Mouse (Mus musculus): ENCODE results near the gene Podnl1. TPM values are rescaled to one million over a fixed set of nuclear protein-coding genes. Genes with fewer than 3 reads are reported as not detected.

Gene Podnl1
- polyA plus RNA-seq, 2 experiments: 0.04 TPM; not detected in 1

GRCm38 (mm10) chr8:84179946-84180345, 54.2 kb downstream of the Podnl1 start:
- no peaks in the 10 kb centered on the region for H3K9me3 ChIP-seq (ENCODE audit: control insufficient read depth, low read length)
- no peak overlapping the region for H3K27ac ChIP-seq
- no peak overlapping the region for H3K9ac ChIP-seq (replicated peaks)
- H3K27me3 ChIP-seq (ENCODE audit: control insufficient read depth, insufficient read depth, low read length): peaks cover 23% of the 10 kb centered on the region
- DNase-seq (ENCODE audit: low read depth in 3 of 3, low spot score in 3 of 3): no peak
- H3K4me1 ChIP-seq (replicated peaks; ENCODE audit: control insufficient read depth in 2 of 2, insufficient read depth in 2 of 2, low read length in 1 of 2): peaks cover 0 to 12% of the 10 kb centered on the region in 2 experiments; a peak in 2 of 4 replicates
- no peak overlapping the region for H3K4me2 ChIP-seq (ENCODE audit: low read depth)
- no peak overlapping the region for H3K4me3 ChIP-seq (ENCODE audit: insufficient read depth in 1 of 2, low read depth in 2 of 2, low read length in 2 of 2)
- no peaks in the 10 kb centered on the region for H3K36me3 ChIP-seq (replicated peaks; ENCODE audit: control insufficient read depth, insufficient read depth, low read depth)
- 42% methylated on average over 4 of the region's 4 CpGs for WGBS (ENCODE audit: insufficient replicate concordance)
- no peak for ATAC-seq (ENCODE audit: insufficient read depth)
- TF ChIP-seq CTCF (IDR thresholded peaks at IDR 0.05; ENCODE audit: low read depth) (no peak), EP300 (IDR thresholded peaks at IDR 0.05; ENCODE audit: low read depth) (no peak)

- Histone ChIP-seq H3K27ac (no peak overlapping the region), H3K36me3 (replicated peaks; ENCODE audit: control insufficient read depth, insufficient read depth, low read depth) (no peaks in the 10 kb centered on the region), H3K4me3 (ENCODE audit: insufficient read depth in 1 of 2, low read depth in 2 of 2, low read length in 2 of 2) (no peak overlapping the region), H3K4me1 (replicated peaks; ENCODE audit: control insufficient read depth in 2 of 2, insufficient read depth in 2 of 2, low read length in 1 of 2) (peaks cover 0 to 12% of the 10 kb centered on the region in 2 experiments; a peak in 2 of 4 replicates), H3K9me3 (ENCODE audit: control insufficient read depth, low read length) (no peaks in the 10 kb centered on the region), H3K27me3 (ENCODE audit: control insufficient read depth, insufficient read depth, low read length) (peaks cover 26% of the 10 kb centered on the region), H3K9ac (replicated peaks) (no peak overlapping the region), H3K4me2 (ENCODE audit: low read depth) (peak overlapping the region; percentile 35; the same call in 1 of the 2 replicates)
- ATAC-seq (ENCODE audit: insufficient read depth): peak; percentile 54; the same call in 1 of the 2 replicates
- WGBS (ENCODE audit: insufficient replicate concordance): 12% methylated on average over 16 of the region's 16 CpGs
- TF ChIP-seq EP300 (IDR thresholded peaks at IDR 0.05; ENCODE audit: low read depth) (no peak), CTCF (IDR thresholded peaks at IDR 0.05; ENCODE audit: low read depth) (0 out of 2 replicates have a peak, but pooled peaks have one; percentile 6)
- no peak for DNase-seq (ENCODE audit: low read depth in 3 of 3, low spot score in 3 of 3)
Observed at GRCm38 (mm10) chr8:84180530-84181190, 54.9 kb downstream of the Podnl1 start.

MicroRNAs within 50 kb of the gene (microRNA counts, 519-probe panel; counts per million panel counts)
- microRNA mmu-miR-181c: 69.9 counts per million
- 5,941 counts per million, percentile 44 among the panel's probes with 10 or more counts for microRNA mmu-miR-709

Small RNA genes within 50 kb of the gene (microRNA-seq; reads per million reads assigned to microRNA genes)
- gene Gm25110: not detected
- gene Mir181c: 1,484 reads per million, percentile 78 among the genes with 10 or more reads in this experiment
- gene Mir181d: 947 reads per million, percentile 72 among the genes with 10 or more reads in this experiment
- gene Mir709: not detected

Other genes with a start within 250 kb of the Podnl1 start
- gene Adgrl1, start 225.9 kb upstream of the Podnl1 start, polyA plus RNA-seq (2012; rRNA removed): 4.5 and 6.1 TPM in 2 replicates
- 1.2 and 1.7 TPM in 2 replicates for gene Adgrl1, start 225.9 kb upstream of the Podnl1 start, polyA plus RNA-seq (2014; fragmentation: Nextera tagmentation; extraction: Ambion mirVana)
- 0.30 and 0.31 TPM in 2 replicates for gene Gm10644, start 170.8 kb upstream of the Podnl1 start, polyA plus RNA-seq (2012; rRNA removed)
- gene Gm10644, start 170.8 kb upstream of the Podnl1 start, polyA plus RNA-seq (2014; fragmentation: Nextera tagmentation; extraction: Ambion mirVana): 0.09 and 0.30 TPM in 2 replicates
- gene Asf1b, start 170.5 kb upstream of the Podnl1 start, polyA plus RNA-seq (2012; rRNA removed): 92.7 and 98.5 TPM in 2 replicates
- 130 and 138 TPM in 2 replicates for gene Asf1b, start 170.5 kb upstream of the Podnl1 start, polyA plus RNA-seq (2014; fragmentation: Nextera tagmentation; extraction: Ambion mirVana)
- gene Prkaca, start 153.0 kb upstream of the Podnl1 start, polyA plus RNA-seq (2012; rRNA removed): 19.9 and 24.8 TPM in 2 replicates
- 30.6 and 34.0 TPM in 2 replicates for gene Prkaca, start 153.0 kb upstream of the Podnl1 start, polyA plus RNA-seq (2014; fragmentation: Nextera tagmentation; extraction: Ambion mirVana)
- gene Samd1, start 128.3 kb upstream of the Podnl1 start, polyA plus RNA-seq (2012; rRNA removed): 32.5 and 34.5 TPM in 2 replicates
- gene Samd1, start 128.3 kb upstream of the Podnl1 start, polyA plus RNA-seq (2014; fragmentation: Nextera tagmentation; extraction: Ambion mirVana): 9.1 and 9.3 TPM in 2 replicates
- 0.41 and 0.65 TPM in 2 replicates for gene 1700067K01Rik, start 124.5 kb upstream of the Podnl1 start, polyA plus RNA-seq (2012; rRNA removed)
- gene 1700067K01Rik, start 124.5 kb upstream of the Podnl1 start, polyA plus RNA-seq (2014; fragmentation: Nextera tagmentation; extraction: Ambion mirVana): 0.41 and 0.49 TPM in 2 replicates
- gene 2210011C24Rik, start 113.8 kb upstream of the Podnl1 start, polyA plus RNA-seq (2012; rRNA removed): not detected in 2 replicates
- gene 2210011C24Rik, start 113.8 kb upstream of the Podnl1 start, polyA plus RNA-seq (2014; fragmentation: Nextera tagmentation; extraction: Ambion mirVana): not detected in 2 replicates
- gene Palm3, start 104.5 kb upstream of the Podnl1 start, polyA plus RNA-seq (2012; rRNA removed): 0.11 and 0.19 TPM in 2 replicates
- gene Palm3, start 104.5 kb upstream of the Podnl1 start, polyA plus RNA-seq (2014; fragmentation: Nextera tagmentation; extraction: Ambion mirVana): 0.09 TPM in 1 of 2 replicates, not detected in the other
- 0.56 and 0.70 TPM in 2 replicates for gene Il27ra, start 83.4 kb upstream of the Podnl1 start, polyA plus RNA-seq (2012; rRNA removed)
- 0.32 and 0.45 TPM in 2 replicates for gene Il27ra, start 83.4 kb upstream of the Podnl1 start, polyA plus RNA-seq (2014; fragmentation: Nextera tagmentation; extraction: Ambion mirVana)
- not detected in 2 replicates for gene Rln3, start 81.0 kb upstream of the Podnl1 start, polyA plus RNA-seq (2012; rRNA removed)
- not detected in 2 replicates for gene Rln3, start 81.0 kb upstream of the Podnl1 start, polyA plus RNA-seq (2014; fragmentation: Nextera tagmentation; extraction: Ambion mirVana)
- gene Gm10643, start 60.9 kb upstream of the Podnl1 start, polyA plus RNA-seq (2012; rRNA removed): 0.08 and 0.22 TPM in 2 replicates
- 0.16 TPM in 1 of 2 replicates, not detected in the other for gene Gm10643, start 60.9 kb upstream of the Podnl1 start, polyA plus RNA-seq (2014; fragmentation: Nextera tagmentation; extraction: Ambion mirVana)
- 4.6 and 5.0 TPM in 2 replicates for gene Rfx1, start 59.2 kb upstream of the Podnl1 start, polyA plus RNA-seq (2012; rRNA removed)
- gene Rfx1, start 59.2 kb upstream of the Podnl1 start, polyA plus RNA-seq (2014; fragmentation: Nextera tagmentation; extraction: Ambion mirVana): 1.5 and 2.6 TPM in 2 replicates
- 16.8 and 17.1 TPM in 2 replicates for gene Dcaf15, start 21.2 kb upstream of the Podnl1 start, polyA plus RNA-seq (2012; rRNA removed)
- 2.5 and 3.2 TPM in 2 replicates for gene Dcaf15, start 21.2 kb upstream of the Podnl1 start, polyA plus RNA-seq (2014; fragmentation: Nextera tagmentation; extraction: Ambion mirVana)
- 3.0 and 3.4 TPM in 2 replicates for gene Cc2d1a, start 21.9 kb downstream of the Podnl1 start, polyA plus RNA-seq (2012; rRNA removed)
- gene Cc2d1a, start 21.9 kb downstream of the Podnl1 start, polyA plus RNA-seq (2014; fragmentation: Nextera tagmentation; extraction: Ambion mirVana): 2.3 and 3.6 TPM in 2 replicates
- 0.15 and 0.19 TPM in 2 replicates for gene 4930432K21Rik, start 22.0 kb downstream of the Podnl1 start, polyA plus RNA-seq (2012; rRNA removed)
- gene 4930432K21Rik, start 22.0 kb downstream of the Podnl1 start, polyA plus RNA-seq (2014; fragmentation: Nextera tagmentation; extraction: Ambion mirVana): 0.25 TPM in 1 of 2 replicates, not detected in the other
- 0.12 TPM in 1 of 2 replicates, not detected in the other for gene Nanos3, start 59.2 kb downstream of the Podnl1 start, polyA plus RNA-seq (2012; rRNA removed)
- not detected in 2 replicates for gene Nanos3, start 59.2 kb downstream of the Podnl1 start, polyA plus RNA-seq (2014; fragmentation: Nextera tagmentation; extraction: Ambion mirVana)
- 1.9 and 2.1 TPM in 2 replicates for gene Zswim4, start 111.1 kb downstream of the Podnl1 start, polyA plus RNA-seq (2012; rRNA removed)
- gene Zswim4, start 111.1 kb downstream of the Podnl1 start, polyA plus RNA-seq (2014; fragmentation: Nextera tagmentation; extraction: Ambion mirVana): 0.74 and 1.4 TPM in 2 replicates
- 95.7 and 127 TPM in 2 replicates for gene D8Ertd738e, start 123.7 kb downstream of the Podnl1 start, polyA plus RNA-seq (2012; rRNA removed)
- gene D8Ertd738e, start 123.7 kb downstream of the Podnl1 start, polyA plus RNA-seq (2014; fragmentation: Nextera tagmentation; extraction: Ambion mirVana): 261 and 262 TPM in 2 replicates
- gene Mri1, start 131.3 kb downstream of the Podnl1 start, polyA plus RNA-seq (2012; rRNA removed): 15.6 and 17.2 TPM in 2 replicates
- 27.1 and 28.7 TPM in 2 replicates for gene Mri1, start 131.3 kb downstream of the Podnl1 start, polyA plus RNA-seq (2014; fragmentation: Nextera tagmentation; extraction: Ambion mirVana)
- gene Ccdc130, start 144.4 kb downstream of the Podnl1 start, polyA plus RNA-seq (2012; rRNA removed): 3.6 and 5.5 TPM in 2 replicates
- gene Ccdc130, start 144.4 kb downstream of the Podnl1 start, polyA plus RNA-seq (2014; fragmentation: Nextera tagmentation; extraction: Ambion mirVana): 5.0 and 7.1 TPM in 2 replicates

Data from liver, embryonic 14.5 days (tissue).